Comparison of ENCODE assay signal across 8 mouse cellular contexts in the genomic region with DNA sequence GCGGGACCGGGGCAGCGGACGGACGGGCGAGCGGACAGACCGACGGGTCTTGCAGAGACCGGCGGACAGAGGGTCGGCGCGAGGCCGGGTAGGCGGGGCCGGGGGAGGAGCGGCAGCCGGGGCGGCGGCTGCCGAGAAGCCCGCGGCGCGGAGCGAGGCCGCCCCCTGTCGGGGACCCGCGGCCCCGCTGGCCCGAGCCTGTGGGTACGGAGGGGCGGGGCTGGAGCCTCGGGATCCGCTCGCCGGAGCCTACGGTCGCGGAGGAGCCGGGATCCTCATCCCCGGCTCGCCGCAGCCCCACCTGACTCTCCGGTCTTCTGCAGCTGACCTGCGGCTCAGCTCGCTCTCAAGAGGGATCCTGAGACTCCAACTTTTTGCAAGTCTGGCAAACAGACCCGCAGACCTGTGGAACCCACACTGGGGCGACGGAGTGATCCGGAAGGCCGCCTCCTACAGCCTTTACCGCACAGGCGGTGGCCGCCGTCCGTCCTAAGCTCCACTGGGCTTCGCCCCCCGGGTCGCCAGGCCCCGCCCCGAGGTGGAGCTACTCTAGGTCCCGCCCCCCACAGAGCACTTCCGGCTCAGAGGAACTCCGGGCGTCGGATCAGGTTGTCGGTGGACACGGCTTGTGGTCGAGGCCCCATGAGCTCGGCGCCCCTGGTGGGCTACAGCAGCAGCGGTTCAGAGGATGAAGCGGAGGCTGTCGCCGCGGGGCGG. TPM values are rescaled to one million over a fixed set of nuclear protein-coding genes. Genes with fewer than 3 reads are reported as not detected.
A peak's percentile ranks its signal among the peaks of the same experiment; 100 is the strongest.
DNase-seq lines count a peak whose midpoint lies in the region; ATAC-seq and TF ChIP-seq lines count a peak whose summit lies in the region.

Gene Zfp319, minus strand, starts transcription at position 231 of the 717 bp plus-strand sequence.
Gene Usb1, plus strand, starts transcription at position 565 of the 717 bp plus-strand sequence.

- peak; percentile 71; the same call in 1 of the 2 replicates for TF ChIP-seq POLR2A in bone marrow, adult 2 months (IDR thresholded peaks at IDR 0.05; ENCODE audit: borderline replicate concordance, control insufficient read depth, low read depth, low read length)

- no peaks in the 10 kb centered on the region for H3K9me3 ChIP-seq in embryonic facial prominence, embryonic 15.5 days (replicated peaks)
- no peaks in the 10 kb centered on the region for H3K9me3 ChIP-seq in heart, embryonic 10.5 days
- H3K9me3 ChIP-seq in kidney, embryonic 15.5 days (replicated peaks): no peaks in the 10 kb centered on the region

- DNase-seq in 416B (ENCODE audit: low read depth): peak; percentile 97
- peak; percentile 99 for DNase-seq in heart, embryonic 10.5 days (ENCODE audit: low spot score)
- DNase-seq in liver: peak; percentile 95
- DNase-seq in spleen, postnatal 4 days (ENCODE audit: low spot score in 2 of 2): peak; percentile 94 to 98

- TF ChIP-seq CTCF in bone marrow, adult 2 months (IDR thresholded peaks at IDR 0.05; ENCODE audit: control insufficient read depth, insufficient read depth, low read length): peak; percentile 51; the same call in 1 of the 2 replicates

- H3K4me1 ChIP-seq in bone marrow, adult 2 months (ENCODE audit: control insufficient read depth, insufficient read depth, low read length): no peaks in the 10 kb centered on the region; the same call in 1 of the 2 replicates
- peaks cover 28% of the 10 kb centered on the region for H3K4me1 ChIP-seq in embryonic facial prominence, embryonic 15.5 days
- H3K4me1 ChIP-seq in heart, embryonic 10.5 days: peaks cover 32% of the 10 kb centered on the region
- peaks cover 36% of the 10 kb centered on the region for H3K4me1 ChIP-seq in kidney, embryonic 15.5 days

- H3K27me3 ChIP-seq in embryonic facial prominence, embryonic 15.5 days: no peaks in the 10 kb centered on the region
- 0 out of 2 replicates have a peak, but pooled peaks cover 6% of the 10 kb centered on the region for H3K27me3 ChIP-seq in heart, embryonic 10.5 days (ENCODE audit: insufficient read depth, poor library complexity, severe bottlenecking)
- H3K27me3 ChIP-seq in kidney, embryonic 15.5 days: no peaks in the 10 kb centered on the region

- H3K4me2 ChIP-seq in embryonic facial prominence, embryonic 15.5 days (replicated peaks): peak within 1 kb of the TSS; percentile 80
- H3K4me2 ChIP-seq in kidney, embryonic 15.5 days: peak within 1 kb of the TSS; percentile 65

- peaks cover 39% of the 10 kb centered on the region for H3K36me3 ChIP-seq in embryonic facial prominence, embryonic 15.5 days
- peaks cover 49% of the 10 kb centered on the region for H3K36me3 ChIP-seq in heart, embryonic 10.5 days
- H3K36me3 ChIP-seq in kidney, embryonic 15.5 days: peaks cover 60% of the 10 kb centered on the region

- H3K27ac ChIP-seq in bone marrow, adult 2 months (ENCODE audit: control insufficient read depth, insufficient read depth, low read depth, low read length, poor library complexity): peak within 1 kb of the TSS; percentile 100
- H3K27ac ChIP-seq in embryonic facial prominence, embryonic 15.5 days (replicated peaks): peak within 1 kb of the TSS; percentile 98
- peak within 1 kb of the TSS; percentile 97 for H3K27ac ChIP-seq in heart, embryonic 10.5 days
- peak within 1 kb of the TSS; percentile 100 for H3K27ac ChIP-seq in kidney, embryonic 15.5 days

- ATAC-seq in embryonic facial prominence, embryonic 15.5 days (ENCODE audit: insufficient number of reproducible peaks, low FRiP score, low TSS enrichment, low read depth): peak; percentile 95
- peak; percentile 95 for ATAC-seq in kidney, embryonic 15.5 days (replicated peaks; ENCODE audit: low FRiP score)
- peak; percentile 77 for ATAC-seq in monocyte, adult 5-6 weeks (replicated peaks; ENCODE audit: insufficient number of reproducible peaks, low FRiP score, low TSS enrichment, poor library complexity, severe bottlenecking)

- WGBS in bone marrow, adult 2 months: 2% methylated on average over 80 of the region's 80 CpGs
- WGBS in embryonic facial prominence, embryonic 15.5 days: under 1% methylated on average over 79 of the region's 80 CpGs
- WGBS in heart, embryonic 10.5 days: 2% methylated on average over 61 of the region's 80 CpGs
- under 1% methylated on average over 79 of the region's 80 CpGs for WGBS in kidney, embryonic 15.5 days

- peak within 1 kb of the TSS; percentile 99 for H3K4me3 ChIP-seq in bone marrow, adult 2 months (replicated peaks; ENCODE audit: control insufficient read depth, low read depth, low read length)
- peak within 1 kb of the TSS; percentile 85 for H3K4me3 ChIP-seq in embryonic facial prominence, embryonic 15.5 days (replicated peaks)
- peak within 1 kb of the TSS; percentile 73 for H3K4me3 ChIP-seq in heart, embryonic 10.5 days
- H3K4me3 ChIP-seq in kidney, embryonic 15.5 days (replicated peaks): peak within 1 kb of the TSS; percentile 68

- peak within 1 kb of the TSS; percentile 78 for H3K9ac ChIP-seq in embryonic facial prominence, embryonic 15.5 days
- H3K9ac ChIP-seq in kidney, embryonic 15.5 days: peak within 1 kb of the TSS; percentile 68

RNA-seq across cellular contexts. Expression of gene Zfp319, which starts in this region (rescaled TPM):
- 1.1 and 3.3 TPM in 2 replicates for polyA plus RNA-seq in bone marrow, adult 2 months (2011; ENCODE audit: insufficient read depth, insufficient read length, low replicate concordance, missing spikeins)
- polyA plus RNA-seq in embryonic facial prominence, embryonic 15.5 days (2015; fragmentation: Nextera tagmentation; extraction: Ambion mirVana): 9.1 and 10.2 TPM in 2 replicates
- 7.5 TPM in 2 replicates for polyA plus RNA-seq in heart, embryonic 10.5 days (2016; fragmentation: Nextera tagmentation; extraction: Ambion mirVana)
- 8.6 and 9.6 TPM in 2 replicates for polyA plus RNA-seq in kidney, embryonic 15.5 days (2015; fragmentation: Nextera tagmentation; extraction: Ambion mirVana)
- 3.3 to 4.7 TPM (median 4.3 TPM) in 3 replicates for total RNA-seq in monocyte, adult 5-6 weeks (2017)

RNA-seq across cellular contexts. Expression of gene Usb1, which starts in this region (rescaled TPM):
- 4.8 and 20.2 TPM in 2 replicates for polyA plus RNA-seq in bone marrow, adult 2 months (2011; ENCODE audit: insufficient read depth, insufficient read length, low replicate concordance, missing spikeins)
- 45.3 and 46.3 TPM in 2 replicates for polyA plus RNA-seq in embryonic facial prominence, embryonic 15.5 days (2015; fragmentation: Nextera tagmentation; extraction: Ambion mirVana)
- polyA plus RNA-seq in heart, embryonic 10.5 days (2016; fragmentation: Nextera tagmentation; extraction: Ambion mirVana): 31.5 and 33.0 TPM in 2 replicates
- polyA plus RNA-seq in kidney, embryonic 15.5 days (2015; fragmentation: Nextera tagmentation; extraction: Ambion mirVana): 47.0 and 49.0 TPM in 2 replicates
- total RNA-seq in monocyte, adult 5-6 weeks (2017): 19.0 to 30.5 TPM (median 26.8 TPM) in 3 replicates

Comparison
In these comparisons a context has a peak if more than half of its experiments do, and no peak if none do; other contexts are left out.
1. Peak in every context shown above with its lines: DNase-seq, ATAC-seq, H3K4me3 ChIP-seq and H3K27ac ChIP-seq.